Mouse (Mus musculus) intestine, embryonic 14.5 days (tissue): ENCODE results near the gene Olfr157. TPM values are rescaled to one million over a fixed set of nuclear protein-coding genes. Genes with fewer than 3 reads are reported as not detected.
"Not testable (repeated sequence)": the region's sequence is repeated elsewhere in the genome, so short reads cannot be mapped to it uniquely, and the experiment has no call there.

Experiments used
- ATAC-seq: fragments of 200-750 bp; cut with Nextera tagmentation; replicated peaks from 2 replicates; pipeline ENCODE4 v1.8.0; 2017; ENCODE audit warnings: low read depth, moderate number of reproducible peaks, moderate TSS enrichment, moderate library complexity; ENCODE audit not compliant: low FRiP score, low TSS enrichment
- DNase-seq: peaks from one replicate; pipeline ENCODE4 v3.0.0-alpha.2; 2018; ENCODE audit warnings: low spot score
- H3K27ac ChIP-seq: fragments of 300-500 bp; sonication (generic); 2 replicates; pipeline ENCODE4 v1.5.1; 2014; ENCODE audit warnings: low read depth, mild to moderate bottlenecking, control low read depth
- H3K27me3 ChIP-seq: fragments of 300-500 bp; sonication (generic); replicated peaks from 2 replicates; pipeline ENCODE4 v1.6.1; 2014; ENCODE audit warnings: low read length, control low read depth; ENCODE audit not compliant: control insufficient read depth, insufficient read depth
- H3K36me3 ChIP-seq: fragments of 300-500 bp; sonication (generic); 2 replicates; pipeline ENCODE4 v1.6.1; 2014; ENCODE audit warnings: low read length, control low read depth; ENCODE audit not compliant: control insufficient read depth, insufficient read depth
- H3K4me1 ChIP-seq: fragments of 300-500 bp; sonication (generic); replicated peaks from 2 replicates; pipeline ENCODE4 v1.6.1; 2014; ENCODE audit warnings: low read length, control low read depth, mixed read lengths; ENCODE audit not compliant: control insufficient read depth, insufficient read depth
- H3K4me2 ChIP-seq: fragments of 300-500 bp; sonication (generic); 2 replicates; pipeline ENCODE4 v1.6.1; 2014; ENCODE audit warnings: low read length
- H3K4me3 ChIP-seq: fragments of 300-500 bp; sonication (generic); 2 replicates; pipeline ENCODE4 v1.5.1; 2014; ENCODE audit warnings: low read depth, low read length, control low read depth, mixed read lengths
- H3K9ac ChIP-seq: fragments of 300-500 bp; sonication (generic); 2 replicates; pipeline ENCODE4 v1.6.1; 2014; ENCODE audit warnings: mild to moderate bottlenecking, low read length
- H3K9me3 ChIP-seq: fragments of 300-500 bp; sonication (generic); 2 replicates; pipeline ENCODE4 v1.6.1; 2016; ENCODE audit warnings: low read length, control low read depth; ENCODE audit not compliant: control insufficient read depth
- WGBS: fragments of 180-500 bp; shearing (Covaris S2); extraction: QIAGEN DNeasy Blood & Tissue Kit; methylation state at CpG from one replicate; pipeline ENCODE4 v1.1.7; 2014; 5-methylcytosine and 5-hydroxymethylcytosine counted together
- polyA plus RNA-seq: library from polyadenylated mRNA; unstranded; fragments of >200 nt; fragmentation: Nextera tagmentation; extraction: Ambion mirVana; gene quantifications from 2 replicates; pipeline ENCODE4 v1.2.1, GENCODE M21; 2014

Olfr157 gene
- polyA plus RNA-seq, 1 experiment from 2014 or later = not detected

DNA sequence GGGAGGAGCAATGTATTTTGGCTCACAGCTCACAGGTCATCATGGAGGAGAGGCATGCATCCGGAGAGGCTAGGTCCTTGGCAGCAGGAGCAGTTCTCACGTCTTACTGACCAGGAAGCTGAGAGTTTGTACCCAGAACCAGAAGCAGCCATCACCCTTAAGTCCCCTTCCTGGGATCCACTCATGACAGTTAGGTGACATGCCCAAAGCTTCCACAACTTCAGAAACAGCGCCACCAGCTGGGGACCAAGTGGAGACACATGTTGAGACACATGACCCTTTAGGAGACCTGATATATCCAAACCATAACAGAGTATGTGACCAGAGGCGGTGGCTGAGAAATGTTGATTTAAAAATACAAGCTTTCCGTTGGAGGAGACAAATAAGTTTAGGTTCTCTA, 8.0 kb downstream of the Olfr157 start:
- 68% methylated on average over 5 of the region's 5 CpGs for WGBS

DNA sequence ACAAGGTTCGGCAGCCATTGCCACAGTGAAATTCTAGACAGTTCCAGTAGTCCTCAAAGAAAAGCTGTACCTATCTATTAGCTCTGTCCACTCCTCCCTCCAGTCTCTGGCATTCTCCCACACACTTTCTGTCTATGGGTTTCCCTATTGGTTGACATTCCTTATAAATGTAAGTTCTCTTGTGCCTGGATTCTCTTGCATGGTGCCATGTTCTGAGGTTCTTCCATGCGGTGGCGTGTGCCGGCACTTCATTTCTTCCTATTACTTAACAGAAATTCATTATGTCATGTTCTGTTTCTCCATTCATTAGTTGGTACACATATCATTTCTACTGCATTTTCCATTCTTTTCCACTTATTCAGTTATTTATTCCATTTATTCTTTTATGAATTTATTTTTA, 11.2 kb downstream of the Olfr157 start:
- no peak overlapping the region for H3K4me2 ChIP-seq
- no peaks in the 10 kb centered on the region for H3K9me3 ChIP-seq
- H3K27me3 ChIP-seq = no peaks in the 10 kb centered on the region
- no peak for ATAC-seq
- no peaks in the 10 kb centered on the region for H3K4me1 ChIP-seq
- 78% methylated on average over 4 of the region's 4 CpGs for WGBS
- peak; percentile 27 for DNase-seq
- H3K4me3 ChIP-seq = no peak overlapping the region
- no peaks in the 10 kb centered on the region for H3K36me3 ChIP-seq
- no peak overlapping the region for H3K27ac ChIP-seq
- no peak overlapping the region for H3K9ac ChIP-seq

More for the DNA sequence above, 8.0 kb downstream of the Olfr157 start:
- no peak for DNase-seq
- H3K9me3 ChIP-seq = no peaks in the 10 kb centered on the region
- no peak for ATAC-seq
- no peaks in the 10 kb centered on the region for H3K4me1 ChIP-seq
- no peak overlapping the region for H3K4me3 ChIP-seq
- H3K4me2 ChIP-seq = no peak overlapping the region
- no peaks in the 10 kb centered on the region for H3K36me3 ChIP-seq
- H3K27ac ChIP-seq = no peak overlapping the region
- no peak overlapping the region for H3K9ac ChIP-seq
- H3K27me3 ChIP-seq = no peaks in the 10 kb centered on the region

DNA sequence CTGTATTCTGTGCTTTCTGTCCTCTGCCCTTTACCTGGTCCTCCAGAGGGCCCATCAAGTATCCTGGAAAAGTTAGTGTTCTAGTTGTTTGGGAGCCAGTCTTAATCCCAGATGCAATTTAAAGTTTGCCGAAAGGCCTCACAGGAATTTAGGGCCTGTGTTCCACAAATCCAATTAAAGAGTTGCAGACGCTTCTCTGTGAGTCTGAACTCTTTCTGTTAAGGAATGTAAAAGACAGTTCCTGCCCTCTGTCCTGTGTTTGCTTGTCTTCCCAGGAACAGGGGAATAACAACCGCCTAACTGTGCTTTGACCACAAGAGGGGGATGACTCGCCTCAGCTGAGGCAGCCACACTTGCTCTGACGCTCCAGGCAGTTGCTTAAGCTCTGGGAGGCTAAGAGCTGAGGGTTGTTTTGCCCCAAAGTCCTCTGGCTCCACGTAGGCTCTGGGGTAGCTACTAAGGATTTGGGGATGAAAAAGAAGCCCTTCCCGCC, 16.1 kb downstream of the Olfr157 start, which contains the start of gene Olfr156:
TSS of gene Olfr156 (minus strand) at position 51 of the 493 bp plus-strand sequence.
- Histone ChIP-seq H3K27ac (no peak within 1 kb of the TSS), H3K36me3 (no peaks in the 10 kb centered on the region), H3K4me1 (no peaks in the 10 kb centered on the region), H3K27me3 (no peaks in the 10 kb centered on the region), H3K9me3 (no peaks in the 10 kb centered on the region), H3K4me2 (no peak within 1 kb of the TSS), H3K4me3 (no peak within 1 kb of the TSS), H3K9ac (no peak within 1 kb of the TSS)
- DNase-seq = peak; percentile 64
- 10% methylated on average over 7 of the region's 7 CpGs for WGBS
- no peak for ATAC-seq

DNA sequence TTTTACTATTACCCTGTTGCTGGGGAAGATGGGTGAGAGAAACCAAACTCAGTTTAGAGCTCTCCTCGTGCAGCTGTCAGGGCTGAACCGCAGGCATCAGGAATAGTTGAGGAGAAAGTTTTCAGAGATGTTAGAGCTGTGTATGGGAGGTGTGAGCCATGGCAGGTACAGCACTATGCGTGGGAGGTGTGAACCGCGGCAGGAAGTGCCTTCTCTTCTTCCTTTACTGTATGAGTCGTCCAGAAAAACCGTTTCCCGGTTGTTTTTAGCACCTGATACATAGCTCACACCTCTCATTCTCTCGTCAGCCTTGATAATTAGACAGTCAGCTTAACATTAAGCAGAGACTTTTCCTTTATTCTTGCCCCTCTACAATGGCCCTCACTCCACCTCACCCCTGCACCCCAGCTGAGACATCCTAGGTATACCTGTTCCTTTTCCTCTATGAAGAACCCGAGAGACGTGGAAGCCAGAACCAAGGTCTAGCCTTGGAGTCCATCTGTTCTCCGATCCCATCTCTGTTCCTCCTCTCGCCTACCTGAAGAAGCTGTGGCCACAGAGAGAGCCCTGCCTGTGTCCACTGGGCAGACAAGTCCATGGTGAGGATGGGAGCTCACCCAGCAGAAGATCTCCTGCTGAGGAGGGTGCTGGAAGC, 17.0 kb downstream of the Olfr157 start:
- Histone ChIP-seq H3K9ac (no peak overlapping the region), H3K27me3 (no peaks in the 10 kb centered on the region), H3K4me3 (no peak overlapping the region), H3K9me3 (no peaks in the 10 kb centered on the region), H3K27ac (no peak overlapping the region), H3K4me2 (no peak overlapping the region), H3K36me3 (no peaks in the 10 kb centered on the region), H3K4me1 (no peaks in the 10 kb centered on the region)
- DNase-seq (no peak), ATAC-seq (no peak)
- WGBS = 88% methylated on average over 13 of the region's 13 CpGs

DNA sequence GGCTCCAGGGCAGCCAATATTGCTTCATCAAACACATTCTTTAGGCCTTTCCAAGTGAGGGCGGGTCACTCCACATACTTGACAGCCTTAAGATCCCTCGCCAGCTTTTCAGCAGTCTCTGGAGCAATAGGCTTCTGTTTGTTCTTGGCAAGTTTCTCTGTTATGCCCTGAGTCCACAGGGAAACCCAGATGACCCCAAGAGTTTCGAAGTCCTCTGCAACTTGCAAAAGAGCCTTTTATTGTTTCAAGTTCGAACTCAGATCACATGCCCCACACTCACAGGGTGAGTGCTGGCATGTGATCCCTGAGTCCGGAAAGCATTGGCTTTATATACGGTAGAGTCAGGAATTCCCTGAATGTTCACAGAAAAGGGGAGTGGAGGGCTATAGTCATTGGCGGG, 41.1 kb downstream of the Olfr157 start:
- H3K27ac ChIP-seq = no peak overlapping the region
- no peak for ATAC-seq
- no peak overlapping the region for H3K9ac ChIP-seq
- H3K4me1 ChIP-seq = no peaks in the 10 kb centered on the region
- no peak overlapping the region for H3K4me3 ChIP-seq
- whole genome bisulfite sequencing = 59% methylated on average over 7 of the region's 7 CpGs
- no peak for DNase-seq
- H3K9me3 ChIP-seq = 0 out of 2 replicates have a peak, but pooled peaks cover 6% of the 10 kb centered on the region
- H3K27me3 ChIP-seq = no peaks in the 10 kb centered on the region
- no peaks in the 10 kb centered on the region for H3K36me3 ChIP-seq
- H3K4me2 ChIP-seq = no peak overlapping the region

DNA sequence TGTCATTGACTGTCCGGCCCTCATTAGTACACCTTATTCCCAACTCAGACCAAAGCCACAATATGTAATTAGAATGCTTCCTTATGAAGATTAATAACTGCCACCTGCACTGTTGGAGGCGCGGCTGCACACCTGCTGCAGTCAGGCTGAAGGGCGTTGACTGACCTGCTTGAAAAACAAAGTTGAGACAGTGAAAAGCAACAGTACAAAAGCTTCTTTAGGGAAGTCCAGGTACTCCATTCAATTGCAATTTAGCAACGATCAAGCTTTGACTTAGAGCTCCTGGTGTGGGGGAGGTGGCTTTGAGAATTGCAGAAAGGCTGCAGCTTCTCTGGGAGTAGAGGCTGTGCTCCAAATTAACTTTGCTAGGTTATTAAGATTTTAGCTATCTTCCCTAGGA, 44.2 kb downstream of the Olfr157 start:
- H3K9ac ChIP-seq, H3K36me3 ChIP-seq, DNase-seq, ATAC-seq, H3K9me3 ChIP-seq, H3K4me1 ChIP-seq, H3K4me2 ChIP-seq, H3K4me3 ChIP-seq, H3K27ac ChIP-seq, H3K27me3 ChIP-seq: not testable (repeated sequence)
- 85% methylated on average over 5 of the region's 5 CpGs for WGBS

DNA sequence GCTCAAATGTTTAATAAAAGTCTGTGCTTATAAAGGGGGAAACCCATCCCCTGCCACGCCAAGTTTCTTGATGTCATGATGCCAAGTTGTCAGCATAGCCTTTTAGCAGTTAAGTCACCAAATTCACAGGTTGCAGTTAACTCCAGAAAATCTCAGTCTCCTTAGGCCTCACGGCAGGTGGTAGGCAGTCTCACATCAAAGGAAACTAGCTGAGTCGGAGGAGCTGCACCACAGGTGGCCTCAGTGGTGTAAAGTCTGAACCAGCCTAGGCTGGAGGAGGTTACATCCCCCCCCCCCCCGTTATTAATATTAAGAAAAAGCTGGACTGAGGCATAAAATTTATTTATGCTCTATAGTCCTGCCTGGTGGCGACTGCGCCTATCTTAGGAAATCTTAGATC, 44.7 kb downstream of the Olfr157 start:
- Histone ChIP-seq H3K4me1 (no peaks in the 10 kb centered on the region), H3K9ac (no peak overlapping the region), H3K9me3 (no peaks in the 10 kb centered on the region), H3K27ac (no peak overlapping the region), H3K4me3 (no peak overlapping the region), H3K27me3 (no peaks in the 10 kb centered on the region), H3K36me3 (no peaks in the 10 kb centered on the region), H3K4me2 (no peak overlapping the region)
- no peak for ATAC-seq
- 80% methylated on average over 6 of the region's 6 CpGs for WGBS
- DNase-seq = no peak
